Mouse (Mus musculus) gastrocnemius, adult 2 months (tissue): ENCODE measurements around the gene Pus1. TPM values are rescaled to one million over a fixed set of nuclear protein-coding genes. Genes with fewer than 3 reads are reported as not detected.
"Not testable (repeated sequence)": the region's sequence is repeated elsewhere in the genome, so short reads cannot be mapped to it uniquely, and the experiment has no call there.

Experiments
- DNase-seq: peaks from one replicate; pipeline ENCODE4 v3.0.0; 2022
- H3K27ac ChIP-seq: fragments of 200-600 bp; 2 replicates; pipeline ENCODE4 v1.8.1; 2022; ENCODE audit warnings: mild to moderate bottlenecking
- H3K4me3 ChIP-seq: fragments of 200-600 bp; 2 replicates; pipeline ENCODE4 v1.8.1; 2022; ENCODE audit warnings: mild to moderate bottlenecking, moderate library complexity
- CTCF ChIP-seq: fragments of 200-600 bp; IDR thresholded peaks from 2 replicates; pipeline ENCODE4 v1.8.1; 2022; ENCODE audit warnings: antibody characterized with exemption, mild to moderate bottlenecking, moderate library complexity
- intact Hi-C: fragments of 180-260 bp; cut with DNase I; formaldehyde crosslinking; loops from one replicate; pipeline ENCODE4 v1.15.1; 2025
- total RNA-seq, 2 experiments: library from RNA; stranded (reverse); gene quantifications; 2 replicates each; pipeline ENCODE4 v1.2.3; 2021

The Pus1 gene
- total RNA-seq, 2 experiments from 2014 or later: 8.7 to 13.8 TPM

DNA sequence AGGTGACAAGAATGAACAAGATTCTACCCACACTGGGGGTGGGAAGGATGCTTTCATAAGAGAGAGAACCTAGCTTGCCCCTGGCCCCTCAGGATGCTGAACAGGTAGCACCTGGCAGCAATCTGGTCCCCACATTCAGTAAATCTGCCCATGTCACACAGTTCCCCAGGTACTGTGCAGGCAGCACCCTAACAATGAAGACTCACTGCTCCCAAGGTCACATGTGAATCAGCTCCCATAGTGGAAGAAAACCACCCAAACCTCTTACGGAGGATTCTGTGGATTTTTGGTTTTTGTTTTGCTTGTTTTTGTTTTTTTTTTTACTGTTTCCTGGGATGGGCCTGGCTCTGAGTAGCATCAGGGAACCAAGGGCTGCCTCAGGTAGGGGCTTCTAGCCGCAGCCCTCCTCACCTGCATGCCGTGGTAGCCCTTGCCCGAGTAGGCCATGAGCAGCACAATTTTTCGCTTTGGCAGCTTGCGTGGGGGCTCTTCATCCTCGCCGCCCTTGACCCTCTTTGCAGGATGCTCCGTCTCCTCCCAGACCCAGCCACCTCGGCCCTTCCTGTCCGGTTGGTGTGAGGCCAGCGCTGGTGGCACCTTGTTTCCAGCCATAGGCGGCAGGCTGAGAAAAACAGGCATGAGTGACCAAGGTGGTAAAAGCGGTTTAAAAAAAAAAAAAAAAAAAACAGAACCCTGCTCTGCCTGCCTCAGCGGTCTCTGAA is 1.0 kb downstream of the Pus1 start:
- TF ChIP-seq CTCF: no peak
- intact Hi-C loops: no loop called here
- H3K27ac ChIP-seq: peak overlapping the region; percentile 83; the same call in 1 of the 2 replicates
- peak overlapping the region; percentile 87 for H3K4me3 ChIP-seq
- no peak for DNase-seq

DNA sequence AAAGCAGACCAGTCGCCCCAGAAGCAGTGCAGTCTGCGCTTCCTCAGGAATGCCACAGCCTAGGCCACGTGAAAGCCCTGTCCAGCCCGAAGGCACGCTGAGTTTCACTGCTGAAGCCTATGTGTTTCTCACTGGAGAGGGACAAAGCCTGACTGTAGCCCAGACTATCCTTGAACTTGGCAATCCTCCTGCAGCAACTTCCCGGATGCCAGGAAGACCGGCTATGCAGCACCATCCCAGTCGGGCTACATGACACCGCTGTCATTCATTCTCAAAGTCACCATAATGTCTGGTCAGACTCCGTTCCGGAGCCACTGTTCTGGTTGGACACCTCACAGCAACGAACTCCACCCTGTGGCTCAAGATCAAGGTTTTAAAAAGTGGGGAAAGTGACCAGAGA is 2.2 kb downstream of the Pus1 start:
- no peak for TF ChIP-seq CTCF
- DNase-seq: no peak
- intact Hi-C loops: no loop called here

DNA sequence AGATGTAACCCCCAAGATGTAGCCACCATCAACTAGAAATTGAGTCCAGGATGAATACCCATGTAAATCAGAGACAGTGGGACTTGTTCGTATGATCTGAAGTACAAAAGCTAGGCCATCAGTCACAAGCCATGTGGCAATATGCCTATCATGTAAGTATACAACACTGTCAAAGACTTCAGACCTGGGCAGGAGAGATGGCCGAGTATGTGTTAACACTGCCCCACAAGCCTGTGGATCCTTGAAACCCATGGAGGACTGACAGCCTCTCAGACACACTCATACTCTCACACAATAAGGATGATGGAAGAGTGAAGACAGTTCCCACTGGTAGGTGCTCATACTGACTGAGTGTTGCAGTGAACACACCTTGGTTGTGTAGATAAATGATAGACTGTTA is 4.3 kb downstream of the Pus1 start:
- intact Hi-C loops: no loop called here
- no peak for TF ChIP-seq CTCF
- Histone ChIP-seq H3K4me3 (no peak overlapping the region), H3K27ac (no peak overlapping the region)
- DNase-seq: no peak

More for the DNA sequence above, 2.2 kb downstream of the Pus1 start:
- Histone ChIP-seq H3K4me3 (no peak overlapping the region), H3K27ac (no peak overlapping the region)

DNA sequence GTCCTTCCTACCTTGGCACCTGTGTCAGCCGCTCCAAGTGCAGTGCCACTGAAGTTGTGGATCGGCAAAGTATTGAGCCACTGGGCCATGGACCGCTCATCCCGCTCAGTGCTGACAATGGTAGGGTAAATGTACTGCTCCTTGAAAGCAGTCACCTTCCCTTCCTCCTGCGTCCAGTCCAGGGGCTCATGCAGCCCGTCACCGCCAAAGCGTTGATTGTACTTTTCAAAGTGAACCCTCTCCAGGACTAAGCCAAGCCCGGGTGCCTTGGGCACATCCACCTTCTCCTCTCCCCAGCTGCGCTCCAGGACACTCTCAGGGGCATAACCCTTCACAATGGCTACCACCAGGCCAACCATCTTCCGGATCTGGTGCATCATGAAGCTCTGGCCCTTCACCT is 5.9 kb downstream of the Pus1 start:
- intact Hi-C loops: loop anchor here (5.0 kb wide), 1 partner anchor 33 kb away; no protein-coding TSS in a partner anchor
- no peak for TF ChIP-seq CTCF
- Histone ChIP-seq H3K27ac (no peak overlapping the region), H3K4me3 (no peak overlapping the region)
- DNase-seq: no peak

DNA sequence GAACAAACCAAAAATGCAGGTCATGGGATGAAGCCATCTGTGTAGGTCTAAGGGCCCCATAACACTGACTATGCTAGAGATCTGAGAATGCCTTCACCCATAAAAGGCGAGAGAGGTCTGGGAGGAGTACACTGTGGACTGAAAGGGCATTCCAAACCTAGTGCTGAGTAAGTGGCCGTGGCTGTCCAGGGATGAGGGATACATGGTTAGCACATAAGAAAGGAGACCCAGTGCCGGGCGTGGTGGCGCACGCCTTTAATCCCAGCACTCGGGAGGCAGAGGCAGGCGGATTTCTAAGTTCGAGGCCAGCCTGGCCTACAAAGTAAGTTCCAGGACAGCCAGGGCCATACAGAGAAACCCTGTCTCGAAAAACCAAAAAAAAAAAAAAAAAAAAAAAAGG is 7.5 kb downstream of the Pus1 start:
- not testable (repeated sequence) for DNase-seq, H3K4me3 ChIP-seq, H3K27ac ChIP-seq
- intact Hi-C loops: loop anchor here (5.0 kb wide), 1 partner anchor 34 kb away; no protein-coding TSS in a partner anchor

DNA sequence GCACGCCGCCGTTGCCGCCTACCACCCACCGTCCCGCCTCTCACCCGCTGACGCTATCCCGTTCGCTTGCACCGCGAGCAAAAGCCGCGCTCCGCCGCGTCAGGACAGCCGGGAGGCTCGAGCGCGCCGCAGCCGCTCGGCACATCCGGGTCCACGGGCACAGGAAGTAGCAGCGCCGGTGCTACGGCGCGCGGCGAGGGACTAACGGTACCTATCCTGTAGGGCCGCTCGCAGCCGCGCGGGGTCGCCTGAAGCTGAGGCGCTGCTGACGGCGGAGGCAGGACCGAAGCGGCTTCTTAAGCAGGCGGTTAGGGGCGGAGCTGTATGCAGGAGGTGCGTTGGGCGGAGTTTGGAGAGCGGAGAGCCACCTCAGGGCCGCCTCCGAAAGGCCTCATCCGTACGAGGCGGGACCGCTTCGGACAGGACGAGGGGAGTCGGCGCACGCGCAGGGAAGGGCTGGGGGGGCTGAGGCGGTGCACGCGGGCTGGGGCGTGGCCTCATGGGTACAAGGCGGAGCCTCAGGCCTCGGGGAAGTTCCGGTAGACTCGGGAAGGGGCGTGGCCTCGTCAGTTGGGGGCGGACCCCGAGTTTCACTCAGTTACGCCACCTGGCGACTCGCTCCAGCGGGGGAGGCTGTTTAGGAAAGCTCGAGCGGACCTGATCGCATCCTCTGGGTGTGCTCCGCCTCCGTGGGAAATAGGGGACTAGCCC is 9.9 kb downstream of the Pus1 start, which contains the start of gene Ep400:
Ep400 (minus strand) TSS at position 270 of the 711 bp plus-strand sequence.
- DNase-seq: peak; percentile 100
- Histone ChIP-seq H3K27ac (peak within 1 kb of the TSS; percentile 94), H3K4me3 (peak within 1 kb of the TSS; percentile 95)
- intact Hi-C loops: loop anchor here (1.0 to 5.0 kb wide), 2 partner anchors 37 to 499 kb away; no protein-coding TSS in a partner anchor
- TF ChIP-seq CTCF: peak; percentile 64

DNA sequence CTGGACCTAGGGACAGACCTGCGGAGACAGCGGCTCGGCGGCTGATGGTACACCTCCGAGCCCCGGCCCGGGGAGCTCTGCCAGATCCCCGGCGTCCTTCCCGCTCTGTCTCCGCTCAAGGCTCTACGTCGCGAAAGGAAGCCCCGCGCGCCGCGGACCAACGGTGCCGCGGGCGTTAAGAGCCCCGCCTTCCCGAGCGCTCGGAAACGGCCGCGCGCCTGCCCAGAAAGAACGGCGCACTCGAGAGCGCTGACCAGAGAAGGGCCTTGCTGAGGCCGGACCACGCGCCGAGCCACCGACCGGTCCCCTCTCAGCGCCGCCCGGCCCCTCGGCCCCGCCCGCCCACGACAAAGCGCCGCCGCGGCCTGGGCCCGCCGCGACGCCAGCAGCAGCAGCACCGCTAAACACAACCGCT is 10.4 kb downstream of the Pus1 start:
- H3K27ac ChIP-seq: peak overlapping the region; percentile 94
- peak overlapping the region; percentile 95 for H3K4me3 ChIP-seq
- intact Hi-C loops: loop anchor here (5.0 kb wide), 1 partner anchor 37 kb away; no protein-coding TSS in a partner anchor
- no peak for TF ChIP-seq CTCF
- DNase-seq: no peak

DNA sequence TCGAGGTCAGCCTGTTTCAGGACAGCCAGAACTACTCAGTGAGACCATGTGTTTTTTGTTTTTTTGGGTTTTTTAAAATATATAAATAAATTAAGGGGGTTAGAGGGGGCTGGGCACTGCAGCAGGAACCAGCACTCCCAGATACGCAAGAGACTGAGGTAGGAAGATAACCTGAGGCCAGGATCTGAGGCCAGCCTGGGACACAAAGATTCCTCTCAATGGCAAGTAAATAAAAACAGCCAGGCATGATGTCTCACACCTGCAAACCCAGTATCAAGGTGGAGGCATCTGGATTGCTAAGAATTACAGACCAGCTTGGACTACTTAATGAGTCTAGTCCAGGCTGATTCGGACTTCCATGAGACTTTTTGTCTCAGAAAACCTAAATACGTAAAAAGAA is 11.2 kb downstream of the Pus1 start:
- peak overlapping the region; percentile 94 for H3K27ac ChIP-seq
- no peak for DNase-seq
- intact Hi-C loops: no loop called here
- TF ChIP-seq CTCF: no peak
- peak overlapping the region; percentile 95 for H3K4me3 ChIP-seq

DNA sequence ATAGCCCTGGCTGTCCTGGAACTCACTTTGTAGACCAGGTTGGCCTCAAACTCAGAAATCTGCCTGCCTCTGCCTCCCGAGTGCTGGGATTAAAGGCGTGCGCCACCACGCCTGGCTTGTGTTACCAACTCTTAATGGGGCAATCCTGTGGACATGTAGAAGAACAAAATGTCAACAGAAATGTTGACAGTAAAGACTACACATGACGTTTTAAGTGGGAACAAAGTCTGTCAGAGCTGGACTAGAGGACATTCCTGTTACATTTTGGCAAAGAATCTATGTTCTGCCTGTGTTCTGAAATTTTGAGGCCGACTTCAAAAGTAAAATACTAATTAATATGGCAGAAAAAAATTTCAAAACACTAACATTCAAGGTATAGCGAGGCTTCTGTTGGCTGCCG is 16.6 kb downstream of the Pus1 start:
- TF ChIP-seq CTCF: no peak
- H3K4me3 ChIP-seq: no peak overlapping the region
- intact Hi-C loops: no loop called here

DNA sequence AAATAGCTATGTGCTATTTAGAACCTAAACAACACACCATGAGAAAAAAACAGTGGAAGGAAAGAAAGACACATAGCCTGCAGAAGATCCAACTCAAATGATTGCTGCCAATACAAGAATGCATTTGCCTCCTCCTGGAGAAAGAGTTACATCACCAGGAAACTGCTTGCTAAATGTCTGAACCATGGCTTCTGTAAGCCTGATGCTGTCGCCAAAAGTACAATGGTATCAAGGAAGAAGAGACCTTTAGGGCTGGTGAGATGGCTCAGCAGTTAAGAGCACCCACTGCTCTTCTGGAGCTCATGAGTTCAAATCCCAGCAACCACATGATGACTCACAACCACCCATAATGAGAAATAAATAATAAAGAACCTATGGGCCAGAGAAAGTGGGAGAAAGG is 35.4 kb downstream of the Pus1 start:
- Histone ChIP-seq H3K27ac (no peak overlapping the region), H3K4me3 (no peak overlapping the region)
- intact Hi-C loops: no loop called here
- no peak for DNase-seq
- TF ChIP-seq CTCF: no peak

More for the DNA sequence above, 16.6 kb downstream of the Pus1 start:
- no peak for DNase-seq
- H3K27ac ChIP-seq: no peak overlapping the region

DNA sequence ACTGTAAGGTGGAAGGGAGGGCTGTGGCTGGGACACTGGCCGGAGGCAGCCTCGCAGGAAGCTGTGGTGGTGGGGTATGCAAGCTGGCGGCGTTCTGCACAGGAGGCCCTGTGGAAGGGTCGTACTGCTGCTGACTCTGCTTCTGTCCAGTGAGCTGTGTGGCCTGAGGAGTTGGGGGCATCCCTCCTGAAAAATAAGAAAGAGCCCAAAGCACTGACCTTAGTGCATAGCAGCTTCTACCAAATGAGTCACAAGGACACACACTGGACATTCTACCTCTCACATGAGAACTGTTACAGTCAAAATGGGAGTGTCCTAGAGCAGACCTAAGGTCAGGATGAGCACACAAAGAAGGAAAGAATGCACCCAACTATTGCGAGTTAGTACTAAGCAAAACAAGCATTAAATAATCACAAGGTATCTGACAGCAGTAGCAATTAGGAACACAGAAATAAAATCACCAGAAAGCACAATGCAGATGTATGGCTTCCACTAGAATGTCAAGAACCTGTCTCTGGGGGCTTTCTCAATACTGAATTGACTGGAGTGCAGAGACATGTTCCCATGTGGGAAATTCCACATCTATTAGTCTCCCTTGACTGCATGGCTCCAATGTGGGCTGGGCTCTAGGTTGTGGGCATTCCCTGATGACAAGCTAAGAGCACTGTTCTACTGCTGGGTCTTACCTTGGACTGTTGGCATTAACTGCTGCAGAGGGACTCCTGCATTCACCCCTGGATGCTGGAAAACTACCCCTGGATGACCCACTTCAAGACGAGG is 40.8 kb downstream of the Pus1 start:
- no peak overlapping the region for H3K4me3 ChIP-seq
- DNase-seq: no peak
- intact Hi-C loops: no loop called here
- H3K27ac ChIP-seq: no peak overlapping the region
- no peak for TF ChIP-seq CTCF

DNA sequence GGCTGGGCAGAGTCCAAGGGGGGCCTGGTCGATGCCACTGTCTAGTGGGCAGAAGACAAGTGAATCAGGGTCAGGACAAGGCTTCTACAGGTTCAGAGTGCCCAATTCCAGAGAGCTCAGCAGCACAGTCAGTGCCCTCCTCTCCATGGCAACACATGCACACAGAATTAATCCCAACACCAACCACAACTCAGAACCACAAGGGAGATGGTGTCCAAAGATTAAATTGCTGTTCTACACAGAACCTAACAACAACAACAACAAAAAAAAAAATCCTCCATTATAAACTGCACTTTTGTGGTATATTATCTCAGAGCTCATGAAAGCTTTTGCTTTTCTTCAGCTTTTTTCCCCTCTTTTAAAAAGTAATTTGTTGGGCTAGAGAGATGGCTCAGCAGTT is 44.9 kb downstream of the Pus1 start:
- intact Hi-C loops: no loop called here
- TF ChIP-seq CTCF: no peak
- DNase-seq: no peak
- Histone ChIP-seq H3K4me3 (no peak overlapping the region), H3K27ac (no peak overlapping the region)
